14 mouse cellular contexts compared by ENCODE assay signal in genomic region chr17:25456540-25456939, GRCm38 (mm10). TPM values are rescaled to one million over a fixed set of nuclear protein-coding genes. Genes with fewer than 3 reads are reported as not detected.
DNase-seq lines count a peak whose midpoint lies in the region; ATAC-seq and TF ChIP-seq lines count a peak whose summit lies in the region.
"Had no signal": no experiment of that assay in that cellular context is flagged by ENCODE, and none has a peak within 500 bp of the region (broad histone marks: within the 10 kb centered on the region; RNA-seq: fewer than 3 reads in every experiment).

No protein-coding gene starts in this region.

- no peaks in the 10 kb centered on the region for H3K27me3 ChIP-seq in midbrain, embryonic 16.5 days (ENCODE audit: control insufficient read depth, insufficient read depth, low read depth, low read length)

- no peak for TF ChIP-seq CTCF in brain, embryonic 14.5 days (IDR thresholded peaks at IDR 0.05; ENCODE audit: borderline replicate concordance, extremely low read depth, insufficient read depth, insufficient read length)
- no peak for TF ChIP-seq CTCF in gastrocnemius, adult 2 months (IDR thresholded peaks at IDR 0.05)

- no peaks in the 10 kb centered on the region for H3K9me3 ChIP-seq in midbrain, embryonic 16.5 days (replicated peaks; ENCODE audit: control insufficient read depth, low read length, poor library complexity, severe bottlenecking)

- intact Hi-C loops in gastrocnemius, adult 2 months (cut with DNase I) = no loop called here

- 33% methylated on average over 8 of the region's 8 CpGs for WGBS in midbrain, embryonic 16.5 days

- H3K36me3 ChIP-seq in midbrain, embryonic 16.5 days (ENCODE audit: control insufficient read depth, insufficient read depth, low read length) = no peaks in the 10 kb centered on the region
- H3K36me3 ChIP-seq: limb, embryonic 12.5 days had no signal

- TF ChIP-seq POLR2A in brain, embryonic 14.5 days (IDR thresholded peaks at IDR 0.05; ENCODE audit: borderline replicate concordance, extremely low read depth, insufficient read depth, insufficient read length, poor library complexity, severe bottlenecking) = no peak

- H3K4me1 ChIP-seq in midbrain, embryonic 16.5 days (ENCODE audit: control insufficient read depth, insufficient read depth, low read length) = peaks cover 6% of the 10 kb centered on the region

- H3K9ac ChIP-seq in midbrain, embryonic 16.5 days (ENCODE audit: low read depth, low read length) = peak overlapping the region; percentile 22; the same call in 1 of the 2 replicates
- H3K9ac ChIP-seq: limb, embryonic 12.5 days had no signal

- DNase-seq in brain, embryonic 14.5 days (ENCODE audit: low read depth) = peak; percentile 45
- peak; percentile 69 to 78 for DNase-seq in layer of hippocampus, postnatal 14 days (ENCODE audit: low spot score in 2 of 2)
- DNase-seq in lung, postnatal 36 days = no peak
- no peak for DNase-seq in cerebellum, postnatal 4 days (ENCODE audit: low spot score in 2 of 2)
- DNase-seq in gastrocnemius, adult 2 months = no peak
- DNase-seq in B cell, adult 2 months = no peak
- DNase-seq: adrenal gland, postnatal 10 days had no signal

- H3K4me2 ChIP-seq in midbrain, embryonic 16.5 days (ENCODE audit: low read length) = no peak overlapping the region
- H3K4me2 ChIP-seq: limb, embryonic 12.5 days had no signal

- ATAC-seq in frontal cortex, adult (ENCODE audit: low TSS enrichment) = peak; percentile 70
- peak; percentile 84 for ATAC-seq in midbrain, embryonic 16.5 days
- ATAC-seq: intestine, postnatal 0 days had no signal

- no peak overlapping the region for H3K4me3 ChIP-seq in midbrain, embryonic 16.5 days (ENCODE audit: low read depth, low read length)
- H3K4me3 ChIP-seq in gastrocnemius, adult 2 months = no peak overlapping the region
- H3K4me3 ChIP-seq: erythroblast, embryonic 14.5 days; limb, embryonic 12.5 days had no signal

- peak overlapping the region; percentile 53 for H3K27ac ChIP-seq in midbrain, embryonic 16.5 days (ENCODE audit: low read length)
- no peak overlapping the region for H3K27ac ChIP-seq in gastrocnemius, adult 2 months
- H3K27ac ChIP-seq: limb, embryonic 12.5 days had no signal

RNA-seq across cellular contexts. Expression of gene Tekt4, which starts 2.1 kb away (rescaled TPM):
- 1.1 and 1.4 TPM in 2 replicates for polyA plus RNA-seq in brain, embryonic 14.5 days (2012; rRNA removed)
- 1 to 10 TPM; 3.3 to 4.6 TPM for total RNA-seq in layer of hippocampus, postnatal 14 days (2021)
- 1.5 TPM in 2 replicates for polyA plus RNA-seq in midbrain, embryonic 16.5 days (2015; fragmentation: Nextera tagmentation; extraction: Ambion mirVana)
- total RNA-seq in gastrocnemius, adult 2 months (2021) = not detected
- total RNA-seq: adrenal gland, postnatal 10 days; ES-E14 had no signal
- polyA plus RNA-seq: erythroblast, embryonic 14.5 days; intestine, postnatal 0 days; limb, embryonic 12.5 days had no signal

RNA-seq across cellular contexts. Expression of gene Cacna1h, which starts 23.0 kb away (rescaled TPM):
- polyA plus RNA-seq in brain, embryonic 14.5 days (2012; rRNA removed) = 90.4 and 118 TPM in 2 replicates
- 10 to 100 TPM; 80.9 to 98.4 TPM for total RNA-seq in layer of hippocampus, postnatal 14 days (2021)
- 10.0 and 11.5 TPM in 2 replicates for polyA plus RNA-seq in midbrain, embryonic 16.5 days (2015; fragmentation: Nextera tagmentation; extraction: Ambion mirVana)
- 1 to 10 TPM in 1 of 2 experiments, under 1 TPM in 1; 0.94 to 1.7 TPM for total RNA-seq in gastrocnemius, adult 2 months (2021)

RNA-seq across cellular contexts. Expression of gene Sstr5, which starts 40.5 kb away (rescaled TPM):
- polyA plus RNA-seq in brain, embryonic 14.5 days (2012; rRNA removed) = 0.22 and 0.25 TPM in 2 replicates
- total RNA-seq in layer of hippocampus, postnatal 14 days (2021) = under 1 TPM; 0.14 to 0.16 TPM
- polyA plus RNA-seq in midbrain, embryonic 16.5 days (2015; fragmentation: Nextera tagmentation; extraction: Ambion mirVana) = 0.88 and 1.4 TPM in 2 replicates
- not detected for total RNA-seq in gastrocnemius, adult 2 months (2021)
- polyA plus RNA-seq: erythroblast, embryonic 14.5 days; neural tube, embryonic 11.5 days had no signal

Comparison
In these comparisons a context has a peak if more than half of its experiments do, and no peak if none do; other contexts are left out.
1. DNase-seq: peak in brain, embryonic 14.5 days (single experiment) and layer of hippocampus, postnatal 14 days (2 of 2); none in lung, postnatal 36 days (single experiment), cerebellum, postnatal 4 days (0 of 2), gastrocnemius, adult 2 months (single experiment) and B cell, adult 2 months (0 of 2).
2. RNA of gene Tekt4, which starts 2.1 kb away (total RNA-seq): 3.3 to 4.6 TPM in layer of hippocampus, postnatal 14 days; not detected in gastrocnemius, adult 2 months; every median in the first group is over 4 times any median in the second.
3. RNA of gene Cacna1h, which starts 23.0 kb away (total RNA-seq): 80.9 to 98.4 TPM in layer of hippocampus, postnatal 14 days; 0.94 to 1.7 TPM in gastrocnemius, adult 2 months; every median in the first group is over 10 times any median in the second.